Mouse (Mus musculus) E14TG2a.4 (cell line): Measurements from ENCODE around the gene Adarb1.

Source experiments
- CTCF ChIP-seq: conservative IDR thresholded peaks from 2 replicates; pipeline ENCODE4 v1.5.1; 2014; ENCODE audit warnings: low read length
- NANOG ChIP-seq: IDR thresholded peaks from 2 replicates; pipeline ENCODE4 v1.6.1; 2014; ENCODE audit warnings: borderline replicate concordance, low read length, mixed read lengths
- POU5F1 ChIP-seq: IDR thresholded peaks from 2 replicates; pipeline ENCODE4 v1.6.1; 2014; ENCODE audit warnings: low read length, borderline replicate concordance

DNA sequence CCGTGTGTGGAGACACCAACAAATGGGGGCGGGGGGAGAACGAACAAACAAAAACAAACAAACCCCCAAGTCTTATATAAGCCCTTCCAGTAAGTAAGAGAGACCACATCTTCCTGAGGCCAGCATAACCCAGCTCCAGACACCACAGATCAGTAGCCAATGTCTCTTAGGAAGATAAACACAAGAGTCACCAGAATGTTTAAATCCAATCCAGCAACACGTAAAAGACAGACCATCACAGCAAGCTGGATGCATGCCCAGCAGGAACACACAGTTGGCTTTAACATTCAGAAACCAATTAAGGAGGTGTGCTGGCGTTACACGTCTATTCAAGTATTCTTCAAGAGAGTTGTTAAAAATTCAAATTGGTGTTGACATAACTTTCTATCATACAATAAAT is 50.1 kb downstream of the Adarb1 start:
- no peak for TF ChIP-seq CTCF
- TF ChIP-seq NANOG, result no peak
- TF ChIP-seq POU5F1, result no peak
